Mouse (Mus musculus): ENCODE data around the gene Mcrs1.

Mcrs1 gene

DNA sequence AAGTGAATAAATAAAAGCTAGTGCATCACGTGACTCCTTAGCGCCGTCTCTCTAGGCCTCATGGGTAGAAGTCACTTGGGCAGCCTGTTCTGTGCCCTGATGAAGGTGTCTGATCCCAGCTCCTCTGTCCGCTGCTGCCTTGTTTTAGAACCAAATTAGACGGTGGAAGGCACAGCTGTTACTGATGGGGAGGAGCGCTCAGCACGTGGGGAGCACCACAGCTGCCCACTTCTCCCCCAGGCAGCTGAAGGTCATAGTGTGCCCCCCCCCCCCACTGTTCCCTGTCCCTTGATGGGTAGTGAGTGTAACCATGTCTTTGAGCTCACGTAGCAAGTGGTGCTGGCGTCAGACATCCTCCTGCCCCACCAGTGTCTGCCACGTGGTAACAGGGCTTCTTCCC, 38.6 kb downstream of the Mcrs1 start:
- no peak for DNase-seq (ENCODE audit: low spot score in 2 of 2)

DNA sequence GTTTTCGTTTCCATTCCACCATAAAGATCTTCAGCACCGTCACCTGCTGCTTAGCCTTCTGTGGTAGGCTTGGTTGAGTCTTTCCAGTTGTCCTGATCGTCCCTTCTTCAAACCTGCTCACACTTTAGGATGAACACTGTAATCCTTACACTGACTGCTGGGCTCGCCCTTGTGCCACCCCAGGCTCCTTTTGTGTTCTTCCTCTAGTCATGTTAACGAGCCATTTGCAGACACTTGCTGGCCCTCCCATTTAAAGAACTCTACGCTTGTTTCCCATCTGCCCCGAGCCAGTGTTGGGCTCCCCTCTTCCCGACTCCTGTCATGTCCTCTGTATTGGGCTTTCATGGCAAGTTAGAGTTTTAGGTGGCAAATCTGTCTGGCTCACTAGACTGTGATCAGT, 45.8 kb downstream of the Mcrs1 start:
- no peak for DNase-seq (ENCODE audit: low spot score in 2 of 2)

DNA sequence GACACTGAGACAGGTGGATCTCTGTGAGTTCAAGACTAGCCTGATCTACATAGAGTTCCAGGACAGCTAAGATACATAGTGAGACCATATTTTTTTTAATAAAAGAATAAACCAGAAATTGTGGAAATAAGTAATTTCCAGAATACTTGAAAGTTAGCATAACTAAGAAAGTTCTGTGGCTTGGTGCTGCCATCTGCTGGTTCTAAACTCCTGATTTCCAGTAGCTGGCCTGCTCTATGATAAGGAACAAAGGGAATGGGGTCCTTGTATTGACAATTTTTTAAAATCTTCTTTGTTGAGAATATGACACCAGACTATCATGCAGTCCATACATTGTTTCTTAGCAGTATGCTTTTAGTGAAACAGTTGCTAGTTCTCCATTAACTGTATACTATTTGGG, 53.0 kb downstream of the Mcrs1 start:
- DNase-seq (ENCODE audit: low spot score in 2 of 2): peak in 1 of 2 experiments; percentile 67

DNA sequence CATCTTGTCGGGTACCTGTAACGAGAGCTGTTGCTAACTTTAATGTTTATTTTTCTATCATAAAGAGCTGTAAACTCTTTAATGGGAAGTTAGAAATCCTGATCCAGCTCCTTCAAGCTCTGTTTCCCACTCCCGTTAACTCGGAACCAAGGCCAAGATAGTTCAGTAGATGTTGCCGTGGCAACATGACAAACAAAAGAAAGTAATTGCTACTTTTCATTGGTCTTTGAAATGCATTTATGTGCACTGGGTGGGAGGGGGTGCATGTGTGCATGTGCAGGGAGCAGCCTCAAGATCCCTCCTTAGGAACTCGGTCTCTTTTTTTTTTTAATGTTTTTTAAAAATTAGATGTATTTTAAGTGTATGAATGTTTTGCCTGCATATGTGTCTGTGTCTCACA, 56.7 kb downstream of the Mcrs1 start:
- DNase-seq (ENCODE audit: low spot score in 2 of 2): no peak

DNA sequence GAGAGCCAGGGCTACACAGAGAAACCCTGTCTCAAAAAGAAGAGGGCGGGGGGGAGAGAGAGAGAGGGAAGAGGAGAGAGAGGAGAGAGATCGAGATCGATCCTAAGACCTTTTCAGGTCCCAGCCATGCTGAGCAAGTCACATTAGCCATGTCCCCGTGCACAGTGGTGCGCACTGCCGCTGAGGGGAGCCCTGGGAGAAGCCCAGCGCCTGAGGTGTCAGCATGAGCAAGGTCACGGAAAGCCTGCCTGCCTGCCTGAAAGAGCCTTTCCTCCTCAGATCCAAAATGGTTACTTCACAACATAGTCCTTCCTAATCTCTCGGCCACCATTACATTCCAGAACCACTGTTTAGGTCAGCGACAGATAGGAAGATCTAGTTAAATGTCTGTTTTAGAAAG, 57.4 kb downstream of the Mcrs1 start:
- no peak for DNase-seq (ENCODE audit: low spot score in 2 of 2)
